Mouse (Mus musculus): ENCODE data around the gene Cdc42. TPM values are rescaled to one million over a fixed set of nuclear protein-coding genes. Genes with fewer than 3 reads are reported as not detected.

Gene Cdc42
- polyA plus RNA-seq, 1 experiment = 17.0 TPM

DNA sequence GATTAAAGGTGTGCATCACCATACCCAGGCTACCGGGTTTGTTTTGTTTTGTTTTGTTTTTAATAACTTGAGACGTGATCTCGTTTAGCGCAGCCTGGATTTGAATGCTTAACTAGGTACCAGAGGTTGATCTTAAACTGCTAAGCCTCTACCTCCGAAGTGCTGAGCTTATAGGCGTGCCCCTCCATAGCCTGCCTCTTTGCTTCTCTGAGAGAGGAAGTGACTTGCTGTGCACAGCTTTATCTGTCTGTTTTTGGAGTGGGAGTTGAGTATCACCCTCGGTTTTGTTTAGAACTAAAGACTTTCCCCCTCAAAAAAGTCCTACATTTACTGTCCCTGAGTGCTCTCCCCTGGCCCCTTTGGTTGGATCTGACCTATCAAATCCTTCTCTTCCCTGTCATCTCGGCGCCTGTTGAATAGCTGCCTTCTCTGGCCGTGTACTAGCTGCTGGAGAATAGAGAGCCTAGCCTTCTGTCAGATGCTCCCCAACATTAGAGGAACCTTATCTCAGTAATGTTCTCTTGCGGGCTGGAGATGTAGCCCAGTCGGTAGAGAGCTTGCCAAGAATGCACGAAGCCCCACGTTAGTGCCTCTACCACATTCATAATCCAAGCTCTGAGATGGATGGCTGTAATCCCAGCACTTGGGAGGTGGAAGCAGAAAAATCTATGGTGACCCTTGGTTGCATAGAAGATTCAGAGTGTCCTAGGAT, 927 bp upstream of the Cdc42 start:
- TF ChIP-seq GATA1 (IDR thresholded peaks at IDR 0.05; ENCODE audit: low read length) = no peak

DNA sequence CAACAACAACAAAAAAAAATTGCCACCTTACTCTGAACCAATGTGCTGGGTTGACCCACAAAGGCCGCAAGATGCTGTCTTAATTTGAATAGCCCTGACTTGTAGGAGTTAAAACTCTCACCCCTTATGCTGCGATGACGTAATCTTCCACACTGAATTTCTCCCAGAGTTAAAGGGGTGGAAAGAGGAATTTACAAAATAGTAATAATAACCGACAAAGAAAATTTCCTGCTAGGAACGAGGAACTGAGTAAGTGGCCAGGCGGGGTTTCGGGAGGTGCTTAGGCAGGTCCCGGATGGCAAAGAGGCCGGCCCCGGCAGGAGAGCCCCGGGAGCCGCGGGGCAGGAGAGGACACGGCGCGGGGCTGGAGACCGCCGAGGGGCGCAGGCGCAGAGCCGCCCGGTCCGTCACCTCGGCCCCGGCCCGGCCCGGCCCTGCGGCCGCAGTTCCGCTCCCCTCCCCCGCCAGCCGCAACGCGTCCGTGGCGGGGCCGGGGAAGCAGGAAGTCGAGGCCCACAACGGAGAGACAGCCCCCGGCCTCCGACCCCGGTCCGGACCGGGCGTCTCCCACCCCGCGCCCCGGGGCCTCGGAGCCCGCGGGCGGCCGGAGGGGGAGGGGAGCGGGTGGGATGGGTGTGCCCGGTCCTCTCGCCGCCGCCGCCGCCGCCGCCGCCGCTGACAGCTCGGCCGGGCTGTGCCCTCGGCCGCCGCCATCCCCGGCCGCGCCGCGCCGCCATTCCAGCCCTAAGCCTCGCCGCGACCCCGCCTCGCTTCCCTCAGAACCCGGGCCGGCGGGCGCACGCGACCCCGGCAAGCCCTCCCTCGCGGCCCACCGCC, 628 bp downstream of the Cdc42 start:
- no peak for TF ChIP-seq GATA1 (IDR thresholded peaks at IDR 0.05; ENCODE audit: low read length)

DNA sequence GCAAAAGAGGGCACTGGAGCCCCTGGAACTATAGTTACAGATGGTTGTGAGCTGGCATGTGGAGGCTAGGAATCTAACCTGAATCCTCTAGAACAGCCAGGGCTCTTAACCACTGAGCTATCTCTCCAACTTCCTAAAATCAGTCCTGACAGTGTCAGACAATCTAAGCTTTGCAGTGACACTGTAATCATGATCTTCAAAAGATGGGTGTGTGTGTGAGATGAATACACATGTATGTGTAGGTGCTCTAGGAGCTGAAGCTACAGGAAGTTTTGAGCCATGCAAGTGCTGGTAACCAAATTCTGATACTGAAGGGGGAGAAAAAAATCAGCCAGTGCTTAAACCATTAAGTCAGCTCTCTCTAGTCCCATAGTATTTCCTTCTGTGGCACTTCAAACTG, 6.9 kb downstream of the Cdc42 start:
- TF ChIP-seq GATA1 (IDR thresholded peaks at IDR 0.05; ENCODE audit: low read length) = peak; percentile 37

- no peak for TF ChIP-seq GATA1 (IDR thresholded peaks at IDR 0.05; ENCODE audit: low read length)
These were observed 11.7 kb downstream of the Cdc42 start for GRCm38 (mm10) chr4:137345790-137346189.

- TF ChIP-seq GATA1 (IDR thresholded peaks at IDR 0.05; ENCODE audit: low read length) = no peak
These were observed 12.4 kb downstream of the Cdc42 start for GRCm38 (mm10) chr4:137345112-137345511.

- no peak for TF ChIP-seq GATA1 (IDR thresholded peaks at IDR 0.05; ENCODE audit: low read length)
These were observed 14.7 kb downstream of the Cdc42 start for GRCm38 (mm10) chr4:137342816-137343215.

DNA sequence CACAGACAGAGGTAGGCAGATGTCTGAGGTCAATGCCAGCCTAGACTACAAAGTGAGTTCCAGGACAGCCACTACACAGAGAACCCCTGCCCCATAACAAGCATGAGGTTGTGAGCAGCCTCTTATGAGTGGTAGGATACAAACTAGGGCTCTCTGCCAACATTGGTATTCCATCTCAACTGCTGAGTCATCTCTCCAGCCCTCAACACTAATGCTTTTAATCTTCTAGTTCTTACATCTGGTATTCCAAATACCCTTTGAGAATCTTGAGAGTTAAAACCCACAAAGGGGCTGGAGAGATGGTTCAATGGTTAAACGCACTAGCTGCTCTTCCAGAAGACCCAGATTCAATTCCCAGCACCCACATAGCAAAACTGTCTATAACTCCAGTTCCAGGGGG, 18.1 kb downstream of the Cdc42 start:
- no peak for TF ChIP-seq GATA1 (IDR thresholded peaks at IDR 0.05; ENCODE audit: low read length)

DNA sequence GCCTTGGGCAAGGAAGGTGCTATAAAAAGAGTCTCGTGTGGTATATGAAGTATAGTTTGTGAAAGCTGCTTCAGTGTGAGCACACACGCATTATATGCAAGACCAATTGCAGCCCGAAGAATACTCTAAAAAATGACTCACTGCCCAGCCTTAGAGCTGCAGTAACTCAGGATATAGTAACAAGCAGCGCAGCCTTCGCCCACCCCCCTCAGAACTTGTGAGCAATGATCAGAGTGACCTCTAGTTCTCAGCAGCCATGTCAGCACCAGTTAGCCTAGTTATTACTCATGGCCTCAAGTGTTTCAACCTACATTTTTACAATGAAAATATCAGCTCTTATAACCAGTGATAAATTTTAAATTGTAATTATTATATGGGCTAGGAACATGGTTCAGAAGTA, 21.1 kb downstream of the Cdc42 start:
- TF ChIP-seq GATA1 (IDR thresholded peaks at IDR 0.05; ENCODE audit: low read length) = no peak

- no peak for TF ChIP-seq GATA1 (IDR thresholded peaks at IDR 0.05; ENCODE audit: low read length)
These were observed 25.5 kb downstream of the Cdc42 start for GRCm38 (mm10) chr4:137332051-137332450.

GRCm38 (mm10) chr4:137326494-137326893, 31.0 kb downstream of the Cdc42 start:
- TF ChIP-seq GATA1 (IDR thresholded peaks at IDR 0.05; ENCODE audit: low read length) = peak; percentile 69

GRCm38 (mm10) chr4:137324926-137325325, 32.6 kb downstream of the Cdc42 start:
- no peak for TF ChIP-seq GATA1 (IDR thresholded peaks at IDR 0.05; ENCODE audit: low read length)

DNA sequence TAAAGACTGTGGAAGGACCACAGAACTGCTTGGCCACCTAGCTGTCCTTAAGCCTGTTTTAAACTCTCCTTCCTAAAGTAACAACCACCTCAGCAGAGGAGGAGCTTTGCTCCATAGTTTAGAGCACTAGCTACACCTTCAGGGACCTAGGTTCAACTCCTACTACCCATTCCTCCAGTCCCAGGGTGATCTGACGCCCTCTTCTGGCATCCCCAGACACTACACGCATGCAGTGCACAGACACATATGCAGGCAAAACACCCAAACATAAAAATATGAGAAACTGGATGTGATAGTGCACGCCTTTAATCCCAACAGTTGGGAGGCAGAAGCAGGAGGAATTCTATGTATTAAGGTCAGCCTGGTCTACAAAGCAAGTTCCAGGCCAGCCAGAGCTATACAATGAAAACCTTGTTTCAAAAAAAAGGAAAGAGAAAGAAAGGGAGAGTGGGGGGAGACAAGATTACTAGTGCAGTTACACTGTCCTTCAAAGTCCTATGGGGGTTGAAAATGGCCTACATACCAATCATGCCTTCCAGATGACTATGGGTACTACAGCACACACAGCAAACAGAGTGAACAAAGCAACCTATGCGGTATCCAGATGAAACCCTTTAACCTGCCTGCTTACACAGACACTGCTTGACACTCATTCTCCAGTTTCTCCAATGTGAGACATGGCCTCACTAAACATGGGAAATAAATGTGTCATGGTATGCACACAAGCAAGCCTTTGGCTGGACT, 41.3 kb downstream of the Cdc42 start:
- TF ChIP-seq GATA1 (IDR thresholded peaks at IDR 0.05; ENCODE audit: low read length) = no peak

DNA sequence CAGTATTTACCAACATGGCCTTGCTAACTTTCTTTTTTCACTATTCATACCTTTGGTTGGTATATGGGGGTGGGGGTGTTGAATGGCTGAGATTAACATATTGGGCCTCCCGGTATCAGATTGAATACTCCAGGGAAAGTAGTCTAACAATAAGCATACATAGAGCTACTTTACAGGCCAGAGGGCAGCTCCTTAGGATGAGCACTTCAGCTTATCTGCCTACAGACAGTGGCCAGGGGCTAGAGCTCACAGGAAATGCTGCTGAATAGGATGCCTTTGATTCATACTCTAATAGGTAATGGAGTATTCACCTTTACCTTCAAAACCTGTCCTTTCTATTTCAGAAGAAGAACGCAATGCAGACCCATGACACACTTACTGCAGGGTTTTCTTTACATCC, 42.5 kb downstream of the Cdc42 start:
- TF ChIP-seq GATA1 (IDR thresholded peaks at IDR 0.05; ENCODE audit: low read length) = no peak

DNA sequence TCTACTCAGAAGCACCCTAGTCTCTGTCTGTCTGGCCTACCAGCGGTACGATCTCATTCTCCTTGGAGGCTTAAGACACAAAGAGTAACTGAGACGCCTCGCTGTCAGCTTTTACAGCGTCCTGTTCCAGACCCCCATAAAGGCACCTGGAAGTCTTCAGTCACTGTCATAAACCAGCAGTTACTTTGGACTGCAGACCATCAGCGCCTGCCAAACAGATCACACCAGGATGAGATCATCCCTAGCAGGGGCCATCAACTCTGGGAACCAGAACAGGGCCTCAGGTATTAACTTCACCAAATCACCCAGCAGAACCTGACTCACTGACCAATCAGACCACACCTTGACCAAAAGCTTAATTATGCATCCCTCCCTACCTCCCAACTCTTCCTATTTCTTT, 43.0 kb downstream of the Cdc42 start:
- TF ChIP-seq GATA1 (IDR thresholded peaks at IDR 0.05; ENCODE audit: low read length) = no peak

- TF ChIP-seq GATA1 (IDR thresholded peaks at IDR 0.05; ENCODE audit: low read length) = no peak
These were observed 44.0 kb downstream of the Cdc42 start for GRCm38 (mm10) chr4:137313511-137313910.

DNA sequence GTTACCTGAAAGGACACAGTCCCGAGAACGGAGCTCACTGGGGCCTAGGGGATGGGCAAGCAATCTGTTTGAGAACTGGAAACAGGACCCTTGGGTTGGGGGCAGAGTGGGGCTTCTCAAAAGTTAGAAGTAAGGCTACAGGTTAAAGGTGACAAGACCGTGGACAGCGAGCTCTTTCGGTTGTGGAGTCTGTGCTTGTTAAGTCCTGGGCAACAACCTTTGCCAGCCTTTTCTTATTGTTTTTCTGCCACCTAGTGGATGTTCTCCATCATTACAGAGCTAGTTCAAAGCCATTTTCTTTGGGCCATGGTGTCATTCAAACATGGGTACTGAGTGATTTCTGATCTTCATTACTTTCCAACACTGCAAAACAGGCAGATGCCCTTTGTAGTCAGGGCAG, 49.1 kb downstream of the Cdc42 start:
- no peak for TF ChIP-seq GATA1 (IDR thresholded peaks at IDR 0.05; ENCODE audit: low read length)

Data from G1E-ER4 (cell line).